Mouse (Mus musculus): ENCODE measurements around the gene Dop1b. TPM values are rescaled to one million over a fixed set of nuclear protein-coding genes. Genes with fewer than 3 reads are reported as not detected.

Dop1b gene
- polyA plus RNA-seq, 1 experiment from 2014 or later = 8.1 TPM

- Histone ChIP-seq H3K36me3 (ENCODE audit: control insufficient read depth, insufficient read depth, low read length) (no peaks in the 10 kb centered on the region), H3K9ac (ENCODE audit: low read length) (no peak overlapping the region), H3K4me3 (ENCODE audit: control insufficient read depth in 1 of 2, insufficient read depth in 1 of 2, low read depth in 1 of 2, low read length in 2 of 2) (no peak overlapping the region), H3K27me3 (ENCODE audit: control insufficient read depth, insufficient read depth, low read length) (no peaks in the 10 kb centered on the region), H3K27ac (replicated peaks in 1 of 2; ENCODE audit: control insufficient read depth in 1 of 2, insufficient read depth in 1 of 2, low read depth in 2 of 2, low read length in 2 of 2) (no peak overlapping the region), H3K9me3 (ENCODE audit: control insufficient read depth, low read length) (no peaks in the 10 kb centered on the region), H3K4me1 (ENCODE audit: control insufficient read depth in 2 of 2, insufficient read depth in 2 of 2, low read length in 2 of 2) (no peaks in the 10 kb centered on the region), H3K4me2 (ENCODE audit: low read length) (no peak overlapping the region)
- WGBS = 64% methylated on average over 6 of the region's 6 CpGs
- ATAC-seq (ENCODE audit: insufficient number of reproducible peaks, insufficient read depth, low FRiP score, low read depth) = no peak
Observed at GRCm38 (mm10) chr16:93691206-93691841, 20.4 kb upstream of the Dop1b start.

GRCm38 (mm10) chr16:93692744-93693143 lies 19.0 kb upstream of the Dop1b start:
- H3K4me3 ChIP-seq (ENCODE audit: control insufficient read depth in 1 of 2, insufficient read depth in 1 of 2, low read depth in 1 of 2, low read length in 2 of 2) = no peak overlapping the region
- H3K9ac ChIP-seq (ENCODE audit: low read length) = no peak overlapping the region
- no peak for ATAC-seq (ENCODE audit: insufficient number of reproducible peaks, insufficient read depth, low FRiP score, low read depth)
- no peaks in the 10 kb centered on the region for H3K27me3 ChIP-seq (ENCODE audit: control insufficient read depth, insufficient read depth, low read length)
- no peaks in the 10 kb centered on the region for H3K4me1 ChIP-seq (ENCODE audit: control insufficient read depth in 2 of 2, insufficient read depth in 2 of 2, low read length in 2 of 2)
- no peaks in the 10 kb centered on the region for H3K9me3 ChIP-seq (ENCODE audit: control insufficient read depth, low read length)
- no peaks in the 10 kb centered on the region for H3K36me3 ChIP-seq (ENCODE audit: control insufficient read depth, insufficient read depth, low read length)
- H3K27ac ChIP-seq (replicated peaks in 1 of 2; ENCODE audit: control insufficient read depth in 1 of 2, insufficient read depth in 1 of 2, low read depth in 2 of 2, low read length in 2 of 2) = no peak overlapping the region
- 73% methylated on average over 2 of the region's 2 CpGs for WGBS
- H3K4me2 ChIP-seq (ENCODE audit: low read length) = no peak overlapping the region

GRCm38 (mm10) chr16:93707116-93707515 lies 4.6 kb upstream of the Dop1b start:
- no peak overlapping the region for H3K27ac ChIP-seq (replicated peaks in 1 of 2; ENCODE audit: control insufficient read depth in 1 of 2, insufficient read depth in 1 of 2, low read depth in 2 of 2, low read length in 2 of 2)
- ATAC-seq (ENCODE audit: insufficient number of reproducible peaks, insufficient read depth, low FRiP score, low read depth) = no peak
- no peak overlapping the region for H3K4me2 ChIP-seq (ENCODE audit: low read length)
- H3K36me3 ChIP-seq (ENCODE audit: control insufficient read depth, insufficient read depth, low read length) = no peaks in the 10 kb centered on the region
- no peaks in the 10 kb centered on the region for H3K27me3 ChIP-seq (ENCODE audit: control insufficient read depth, insufficient read depth, low read length)
- H3K9me3 ChIP-seq (ENCODE audit: control insufficient read depth, low read length) = no peaks in the 10 kb centered on the region
- 87% methylated on average over 7 of the region's 7 CpGs for WGBS
- H3K4me1 ChIP-seq (ENCODE audit: control insufficient read depth in 2 of 2, insufficient read depth in 2 of 2, low read length in 2 of 2) = no peaks in the 10 kb centered on the region
- no peak overlapping the region for H3K4me3 ChIP-seq (ENCODE audit: control insufficient read depth in 1 of 2, insufficient read depth in 1 of 2, low read depth in 1 of 2, low read length in 2 of 2)
- no peak overlapping the region for H3K9ac ChIP-seq (ENCODE audit: low read length)

- 59% methylated on average over 1 of the region's 1 CpGs for WGBS
- ATAC-seq (ENCODE audit: insufficient number of reproducible peaks, insufficient read depth, low FRiP score, low read depth) = no peak
- no peak overlapping the region for H3K27ac ChIP-seq (replicated peaks in 1 of 2; ENCODE audit: control insufficient read depth in 1 of 2, insufficient read depth in 1 of 2, low read depth in 2 of 2, low read length in 2 of 2)
Observed at GRCm38 (mm10) chr16:93709217-93709616, 2.5 kb upstream of the Dop1b start.

GRCm38 (mm10) chr16:93710924-93711323 lies 780 bp upstream of the Dop1b start:
- H3K27me3 ChIP-seq (ENCODE audit: control insufficient read depth, insufficient read depth, low read length) = peaks cover 5% of the 10 kb centered on the region; the same call in 1 of the 2 replicates
- no peak overlapping the region for H3K9ac ChIP-seq (ENCODE audit: low read length)
- H3K27ac ChIP-seq (replicated peaks in 1 of 2; ENCODE audit: control insufficient read depth in 1 of 2, insufficient read depth in 1 of 2, low read depth in 2 of 2, low read length in 2 of 2) = peak overlapping the region in 1 of 2 experiments; percentile 55; a peak in 1 of 4 replicates
- WGBS = under 1% methylated on average over 11 of the region's 11 CpGs
- no peaks in the 10 kb centered on the region for H3K9me3 ChIP-seq (ENCODE audit: control insufficient read depth, low read length)
- no peaks in the 10 kb centered on the region for H3K36me3 ChIP-seq (ENCODE audit: control insufficient read depth, insufficient read depth, low read length)
- H3K4me2 ChIP-seq (ENCODE audit: low read length) = peak overlapping the region; percentile 98
- peak overlapping the region; percentile 51 to 81 for H3K4me3 ChIP-seq (ENCODE audit: control insufficient read depth in 1 of 2, insufficient read depth in 1 of 2, low read depth in 1 of 2, low read length in 2 of 2)
- no peak for ATAC-seq (ENCODE audit: insufficient number of reproducible peaks, insufficient read depth, low FRiP score, low read depth)
- peaks cover 0 to 9% of the 10 kb centered on the region in 2 experiments; a peak in 2 of 4 replicates for H3K4me1 ChIP-seq (ENCODE audit: control insufficient read depth in 2 of 2, insufficient read depth in 2 of 2, low read length in 2 of 2)

More at GRCm38 (mm10) chr16:93709217-93709616, 2.5 kb upstream of the Dop1b start:
- H3K36me3 ChIP-seq (ENCODE audit: control insufficient read depth, insufficient read depth, low read length) = no peaks in the 10 kb centered on the region
- no peak overlapping the region for H3K4me3 ChIP-seq (ENCODE audit: control insufficient read depth in 1 of 2, insufficient read depth in 1 of 2, low read depth in 1 of 2, low read length in 2 of 2)
- peaks cover 5% of the 10 kb centered on the region; the same call in 1 of the 2 replicates for H3K27me3 ChIP-seq (ENCODE audit: control insufficient read depth, insufficient read depth, low read length)
- no peak overlapping the region for H3K9ac ChIP-seq (ENCODE audit: low read length)
- H3K4me1 ChIP-seq (ENCODE audit: control insufficient read depth in 2 of 2, insufficient read depth in 2 of 2, low read length in 2 of 2) = peaks cover 0 to 9% of the 10 kb centered on the region in 2 experiments; a peak in 2 of 4 replicates
- H3K9me3 ChIP-seq (ENCODE audit: control insufficient read depth, low read length) = no peaks in the 10 kb centered on the region
- no peak overlapping the region for H3K4me2 ChIP-seq (ENCODE audit: low read length)

GRCm38 (mm10) chr16:93712189-93712885 lies 633 bp downstream of the Dop1b start:
- H3K4me1 ChIP-seq (ENCODE audit: control insufficient read depth in 2 of 2, insufficient read depth in 2 of 2, low read length in 2 of 2) = peaks cover 0 to 14% of the 10 kb centered on the region in 2 experiments; a peak in 2 of 4 replicates
- H3K4me2 ChIP-seq (ENCODE audit: low read length) = peak overlapping the region; percentile 98
- no peaks in the 10 kb centered on the region for H3K36me3 ChIP-seq (ENCODE audit: control insufficient read depth, insufficient read depth, low read length)
- ATAC-seq (ENCODE audit: insufficient number of reproducible peaks, insufficient read depth, low FRiP score, low read depth) = no peak; the same call in 1 of the 2 replicates
- peak overlapping the region in 1 of 2 experiments; percentile 20; a peak in 1 of 4 replicates for H3K27ac ChIP-seq (replicated peaks in 1 of 2; ENCODE audit: control insufficient read depth in 1 of 2, insufficient read depth in 1 of 2, low read depth in 2 of 2, low read length in 2 of 2)
- H3K4me3 ChIP-seq (ENCODE audit: control insufficient read depth in 1 of 2, insufficient read depth in 1 of 2, low read depth in 1 of 2, low read length in 2 of 2) = peak overlapping the region; percentile 65 to 81
- peaks cover 5% of the 10 kb centered on the region; the same call in 1 of the 2 replicates for H3K27me3 ChIP-seq (ENCODE audit: control insufficient read depth, insufficient read depth, low read length)
- 10% methylated on average over 31 of the region's 31 CpGs for WGBS
- no peaks in the 10 kb centered on the region for H3K9me3 ChIP-seq (ENCODE audit: control insufficient read depth, low read length)
- H3K9ac ChIP-seq (ENCODE audit: low read length) = peak overlapping the region; percentile 87

- no peaks in the 10 kb centered on the region for H3K36me3 ChIP-seq (ENCODE audit: control insufficient read depth, insufficient read depth, low read length)
- H3K27ac ChIP-seq (replicated peaks in 1 of 2; ENCODE audit: control insufficient read depth in 1 of 2, insufficient read depth in 1 of 2, low read depth in 2 of 2, low read length in 2 of 2) = no peak overlapping the region
- no peak for ATAC-seq (ENCODE audit: insufficient number of reproducible peaks, insufficient read depth, low FRiP score, low read depth)
- no peak overlapping the region for H3K9ac ChIP-seq (ENCODE audit: low read length)
- H3K4me3 ChIP-seq (ENCODE audit: control insufficient read depth in 1 of 2, insufficient read depth in 1 of 2, low read depth in 1 of 2, low read length in 2 of 2) = peak overlapping the region in 1 of 2 experiments; percentile 81; a peak in 2 of 4 replicates
- WGBS = 82% methylated on average over 7 of the region's 7 CpGs
- peak overlapping the region; percentile 98 for H3K4me2 ChIP-seq (ENCODE audit: low read length)
- H3K4me1 ChIP-seq (ENCODE audit: control insufficient read depth in 2 of 2, insufficient read depth in 2 of 2, low read length in 2 of 2) = peaks cover 0 to 17% of the 10 kb centered on the region in 2 experiments; a peak in 2 of 4 replicates
- H3K27me3 ChIP-seq (ENCODE audit: control insufficient read depth, insufficient read depth, low read length) = peaks cover 5% of the 10 kb centered on the region; the same call in 1 of the 2 replicates
- no peaks in the 10 kb centered on the region for H3K9me3 ChIP-seq (ENCODE audit: control insufficient read depth, low read length)
Observed at GRCm38 (mm10) chr16:93712966-93713365, 1.3 kb downstream of the Dop1b start.
